Mouse (Mus musculus) E14TG2a.4 (cell line): ENCODE results near the gene Proser3.

Experiments used
- H3K27me3 ChIP-seq: 2 replicates; pipeline ENCODE4 v1.6.1; 2014; ENCODE audit warnings: low read length, control low read depth; ENCODE audit not compliant: insufficient read depth
- H3K36me3 ChIP-seq: 2 replicates; pipeline ENCODE4 v1.6.1; 2014; ENCODE audit warnings: low read length, control low read depth; ENCODE audit not compliant: insufficient read depth
- H3K4me1 ChIP-seq: replicated peaks from 2 replicates; pipeline ENCODE4 v1.6.1; 2014; ENCODE audit warnings: low read depth, low read length, control low read depth
- H3K4me3 ChIP-seq: replicated peaks from 2 replicates; pipeline ENCODE4 v1.5.1; 2014; ENCODE audit warnings: mild to moderate bottlenecking, low read length
- H3K9me3 ChIP-seq: 2 replicates; pipeline ENCODE4 v1.6.1; 2014; ENCODE audit warnings: low read length, control low read depth
- CTCF ChIP-seq: conservative IDR thresholded peaks from 2 replicates; pipeline ENCODE4 v1.5.1; 2014; ENCODE audit warnings: low read length
- NANOG ChIP-seq: IDR thresholded peaks from 2 replicates; pipeline ENCODE4 v1.6.1; 2014; ENCODE audit warnings: borderline replicate concordance, low read length, mixed read lengths
- POU5F1 ChIP-seq: IDR thresholded peaks from 2 replicates; pipeline ENCODE4 v1.6.1; 2014; ENCODE audit warnings: low read length, borderline replicate concordance

Proser3 gene

DNA sequence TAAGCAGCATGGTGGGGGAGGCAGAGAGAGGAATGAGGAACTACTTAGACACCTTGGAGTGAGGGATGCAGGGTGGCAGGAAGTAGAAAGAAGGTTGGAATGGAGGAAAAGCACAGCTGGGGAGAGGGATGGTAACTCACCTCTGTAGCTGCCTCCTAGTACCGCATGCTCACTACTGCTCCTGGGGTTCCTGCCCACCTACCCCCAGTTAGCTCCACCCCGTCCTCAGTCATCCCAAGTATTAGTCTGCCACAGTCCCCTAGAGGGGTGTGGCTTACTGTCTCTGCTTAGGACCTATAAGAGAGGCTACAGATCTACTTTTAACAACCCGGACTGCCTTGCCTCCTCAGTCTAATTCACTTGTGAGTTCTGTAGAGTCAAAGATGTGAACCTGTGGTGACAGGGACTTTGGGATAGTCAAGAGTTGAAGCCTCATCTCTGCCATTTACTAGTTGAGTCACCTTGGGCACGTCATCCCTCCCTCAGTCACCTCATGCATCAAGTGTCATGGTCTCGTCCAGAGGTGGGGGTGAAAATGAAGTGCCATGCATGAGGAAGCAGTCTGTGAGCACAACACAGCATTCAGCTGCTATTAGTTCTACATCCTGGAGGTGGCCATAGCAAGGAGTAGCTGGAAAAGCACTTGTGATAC, 40.8 kb upstream of the Proser3 start:
- no peak for TF ChIP-seq POU5F1
- no peak for TF ChIP-seq NANOG
- no peak for TF ChIP-seq CTCF
- no peaks in the 10 kb centered on the region for H3K9me3 ChIP-seq
- peaks cover 12% of the 10 kb centered on the region; the same call in 1 of the 2 replicates for H3K36me3 ChIP-seq

DNA sequence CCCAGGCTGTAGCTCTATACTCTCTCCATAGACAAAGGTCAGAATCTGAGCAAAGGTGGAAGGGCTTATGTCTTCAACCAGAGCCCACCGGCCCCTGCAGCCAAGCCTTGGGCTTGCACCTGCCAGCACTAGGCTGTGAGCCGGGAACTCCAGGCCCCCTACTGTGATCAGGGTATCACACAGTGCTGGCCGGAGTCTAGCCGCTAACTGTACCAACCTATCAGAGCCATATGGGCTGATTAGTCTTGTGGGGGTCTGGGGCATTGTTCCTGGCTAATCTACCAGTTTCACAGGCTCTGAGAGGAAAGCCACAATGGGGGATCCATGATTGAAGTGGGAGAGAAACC, 39.5 kb upstream of the Proser3 start:
- H3K4me1 ChIP-seq = peaks cover 77% of the 10 kb centered on the region
- no peak for TF ChIP-seq POU5F1
- no peak for TF ChIP-seq CTCF
- no peak for TF ChIP-seq NANOG
- H3K4me3 ChIP-seq = peak overlapping the region; percentile 97; the same call in 1 of the 2 replicates
- peaks cover 18% of the 10 kb centered on the region for H3K36me3 ChIP-seq
- H3K9me3 ChIP-seq = no peaks in the 10 kb centered on the region
- H3K27me3 ChIP-seq = no peaks in the 10 kb centered on the region

More for the DNA sequence above, 40.8 kb upstream of the Proser3 start:
- peaks cover 66% of the 10 kb centered on the region for H3K4me1 ChIP-seq
- H3K27me3 ChIP-seq = no peaks in the 10 kb centered on the region
- H3K4me3 ChIP-seq = peak overlapping the region; percentile 37; the same call in 1 of the 2 replicates

DNA sequence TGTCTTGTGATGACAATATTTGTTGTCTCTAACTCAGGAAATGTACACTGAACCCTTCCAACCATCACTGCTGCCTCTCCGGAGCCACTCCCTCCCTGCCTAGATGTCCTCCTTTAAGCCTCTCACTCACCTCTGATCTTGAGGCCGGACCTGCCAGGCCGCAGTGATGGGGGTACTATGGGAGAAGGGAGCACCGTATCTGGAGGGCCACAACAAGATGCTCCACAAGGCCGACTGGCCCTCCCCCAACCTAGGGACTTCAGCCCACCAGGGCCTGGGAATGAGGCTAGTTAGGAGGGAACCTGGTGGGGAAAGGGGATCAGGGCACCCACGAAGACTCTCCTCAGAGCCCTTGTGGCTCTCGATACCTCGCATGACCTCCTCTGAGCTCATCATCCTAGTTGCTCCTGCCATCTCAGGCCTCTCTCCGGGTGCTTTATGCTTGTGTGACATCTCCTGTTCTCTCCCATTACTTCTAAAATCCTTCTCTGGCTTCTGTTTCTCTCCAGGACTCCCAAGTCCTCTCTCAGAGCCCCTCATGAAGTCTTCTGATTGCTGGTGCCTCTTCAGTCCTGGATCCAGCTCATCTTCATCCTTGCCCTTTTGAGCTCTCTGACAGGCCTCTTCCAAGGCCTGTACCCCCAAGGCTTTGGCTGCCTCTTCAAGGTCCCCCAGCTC, 39.0 kb upstream of the Proser3 start:
- Histone ChIP-seq H3K36me3 (peaks cover 23% of the 10 kb centered on the region), H3K9me3 (no peaks in the 10 kb centered on the region), H3K4me3 (peak overlapping the region; percentile 97), H3K4me1 (peaks cover 82% of the 10 kb centered on the region), H3K27me3 (no peaks in the 10 kb centered on the region)
- TF ChIP-seq NANOG = no peak
- TF ChIP-seq POU5F1 = no peak
- no peak for TF ChIP-seq CTCF

DNA sequence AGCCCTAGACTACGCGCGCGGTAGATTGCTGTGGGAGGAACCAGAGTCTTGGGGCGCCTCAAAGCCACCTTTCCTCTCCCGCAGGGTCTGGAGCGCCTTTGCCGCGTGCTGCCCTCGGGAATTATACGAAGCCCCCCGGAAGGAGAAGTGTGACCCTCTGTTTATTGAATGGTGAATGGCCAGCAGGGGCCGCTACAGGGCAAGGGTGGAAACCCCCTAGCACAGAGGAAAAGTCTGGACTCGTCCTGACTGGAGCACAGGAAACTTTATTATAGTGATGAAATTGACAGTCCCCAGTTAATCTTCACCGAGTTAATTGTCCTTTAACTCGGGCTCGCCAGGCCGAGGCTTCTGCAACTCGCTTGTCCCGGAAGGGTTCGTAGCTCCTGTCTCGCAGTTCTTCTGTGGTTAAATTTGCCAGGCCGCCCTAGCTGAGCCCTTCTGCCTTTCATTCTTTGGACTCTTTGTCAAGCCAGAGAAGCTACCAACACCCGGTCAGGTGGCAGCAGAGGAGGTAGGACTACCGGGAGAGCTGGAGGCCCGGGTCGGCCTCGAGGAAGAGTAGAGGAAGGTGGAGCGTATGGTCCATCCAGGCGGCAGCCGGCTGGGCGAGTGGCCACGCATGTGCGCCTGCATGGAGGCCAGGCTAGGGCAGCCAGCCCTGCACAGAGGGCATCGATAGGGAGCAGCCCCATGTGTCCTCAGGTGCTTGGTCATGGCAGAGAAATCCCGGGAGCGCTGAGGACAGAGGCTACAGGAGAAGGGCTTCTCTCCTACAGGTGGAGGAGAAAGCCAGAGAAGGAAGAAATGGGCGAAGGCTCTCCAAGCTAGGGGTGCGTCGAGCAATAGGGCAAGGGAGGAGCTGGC, 37.6 kb upstream of the Proser3 start:
- Histone ChIP-seq H3K27me3 (no peaks in the 10 kb centered on the region), H3K4me1 (peaks cover 84% of the 10 kb centered on the region), H3K9me3 (no peaks in the 10 kb centered on the region), H3K36me3 (peaks cover 37% of the 10 kb centered on the region), H3K4me3 (peak overlapping the region; percentile 97)
- TF ChIP-seq POU5F1 (no peak), CTCF (peak; percentile 80)

DNA sequence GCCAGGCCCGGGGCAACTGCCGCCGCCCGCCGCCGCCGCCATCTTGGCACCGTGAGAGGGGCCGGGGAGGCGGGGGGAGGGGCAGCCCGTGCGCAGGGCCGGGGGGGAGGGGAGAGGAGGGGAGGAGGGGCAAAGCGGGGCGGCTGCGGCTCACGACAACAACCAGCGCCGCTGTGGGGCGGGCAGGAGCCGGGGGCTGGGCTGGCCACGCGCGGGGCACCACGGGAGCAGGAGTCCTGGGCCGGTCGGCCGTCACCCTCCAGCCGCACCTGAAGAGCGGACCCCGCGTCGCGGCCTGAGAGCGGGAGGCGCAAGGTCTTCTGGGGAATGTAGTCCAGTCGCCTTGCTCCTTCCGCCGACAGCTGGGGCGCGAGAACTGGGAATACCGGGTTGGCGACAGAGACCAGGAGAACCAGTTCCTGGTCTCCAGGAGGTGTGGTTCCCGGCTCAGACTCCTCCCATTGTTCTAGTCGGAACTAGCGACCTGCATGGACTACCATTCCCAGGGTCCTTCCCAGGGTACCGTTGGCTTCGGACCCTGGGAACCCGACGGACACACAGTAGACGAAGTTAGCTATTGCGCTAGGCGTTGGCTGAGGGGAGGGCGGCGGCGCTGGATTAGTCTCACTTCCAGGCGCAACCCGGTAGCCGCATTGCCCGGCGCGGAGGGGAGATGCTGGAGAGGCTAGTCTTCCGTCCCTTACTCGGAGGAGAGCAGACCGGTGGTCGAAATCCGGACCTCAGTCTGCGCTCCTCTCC, 36.8 kb upstream of the Proser3 start, which contains the start of gene Kmt2b:
Gene Kmt2b, minus strand, starts transcription at position 51 of the 759 bp plus-strand sequence.
- no peaks in the 10 kb centered on the region for H3K9me3 ChIP-seq
- H3K27me3 ChIP-seq = no peaks in the 10 kb centered on the region
- H3K36me3 ChIP-seq = peaks cover 45% of the 10 kb centered on the region
- peak within 1 kb of the TSS; percentile 97 for H3K4me3 ChIP-seq
- TF ChIP-seq CTCF (no peak), POU5F1 (no peak), NANOG (no peak)
- peaks cover 84% of the 10 kb centered on the region for H3K4me1 ChIP-seq

DNA sequence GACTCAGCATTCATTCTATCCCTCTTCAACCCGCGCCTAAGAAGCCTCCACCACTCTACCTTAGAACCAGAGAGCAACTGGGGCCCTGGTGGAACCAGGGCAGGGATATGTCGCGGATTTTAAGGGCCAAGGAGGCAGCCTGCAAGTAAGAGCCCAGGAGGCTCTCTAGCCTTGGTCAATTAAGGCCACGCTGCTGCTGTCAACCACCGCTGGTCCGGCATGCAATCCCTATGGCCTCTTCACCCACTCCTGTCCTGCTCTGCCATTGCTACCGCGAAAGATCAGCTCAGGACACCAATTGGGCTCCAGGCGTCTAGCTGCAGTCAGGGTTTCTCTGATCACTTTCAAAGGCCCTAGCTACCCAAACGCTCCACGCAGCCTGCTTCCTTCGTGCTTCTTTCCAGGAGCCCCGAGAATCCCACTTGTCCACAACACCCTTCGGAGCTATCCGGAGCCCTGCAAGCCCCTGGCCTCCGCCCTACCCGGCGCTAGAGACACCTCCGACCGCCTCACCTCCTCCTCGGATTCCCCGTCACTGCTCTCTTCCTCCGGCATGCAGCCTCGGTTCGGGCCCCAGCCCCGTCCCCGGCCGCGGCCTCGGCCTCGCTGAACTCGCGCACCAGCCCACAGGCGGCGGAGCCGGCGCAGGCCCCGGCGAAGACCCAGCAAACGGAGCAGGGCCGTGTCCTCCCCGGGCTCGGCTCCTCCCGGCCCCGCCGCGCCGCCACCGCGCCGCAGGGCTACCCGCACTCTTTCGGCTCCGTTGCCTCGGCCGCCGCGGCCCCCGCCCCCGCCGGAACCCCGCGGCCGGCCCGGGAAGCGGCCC, 36.0 kb upstream of the Proser3 start:
- H3K4me1 ChIP-seq = peaks cover 82% of the 10 kb centered on the region
- TF ChIP-seq CTCF = no peak
- TF ChIP-seq POU5F1 = no peak
- no peak for TF ChIP-seq NANOG
- peaks cover 53% of the 10 kb centered on the region for H3K36me3 ChIP-seq
- H3K4me3 ChIP-seq = peak overlapping the region; percentile 97
- no peaks in the 10 kb centered on the region for H3K9me3 ChIP-seq
- no peaks in the 10 kb centered on the region for H3K27me3 ChIP-seq

DNA sequence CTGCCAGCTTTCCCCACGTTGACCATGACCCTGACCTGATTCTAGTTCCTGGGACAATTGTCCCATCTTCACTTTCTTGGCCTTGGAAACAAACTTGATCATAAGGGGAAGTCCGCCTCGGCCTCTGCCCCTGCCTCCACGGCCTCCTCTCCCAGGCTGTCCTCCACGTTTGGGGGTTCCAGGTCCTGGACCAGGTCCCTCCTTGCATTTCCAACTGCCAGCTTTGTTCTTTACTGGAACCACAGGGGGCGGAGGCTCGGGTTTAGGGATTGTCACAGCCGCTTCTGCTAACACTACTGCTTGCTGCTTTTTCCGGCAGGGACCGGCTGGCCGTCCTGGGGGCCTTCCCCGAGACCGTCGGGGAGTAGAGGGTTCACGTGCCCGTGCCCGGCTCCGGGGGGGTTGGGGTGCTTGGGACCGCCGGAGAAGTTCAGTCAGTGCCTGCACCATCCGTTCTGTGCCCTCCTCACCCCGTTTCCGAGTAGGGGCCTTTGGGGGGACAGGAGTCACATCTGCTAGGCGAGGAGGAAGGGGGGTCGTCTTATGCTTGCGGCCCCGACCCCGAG, 34.4 kb upstream of the Proser3 start:
- Histone ChIP-seq H3K9me3 (no peaks in the 10 kb centered on the region), H3K4me3 (peak overlapping the region; percentile 97), H3K4me1 (peaks cover 74% of the 10 kb centered on the region), H3K27me3 (no peaks in the 10 kb centered on the region), H3K36me3 (peaks cover 68% of the 10 kb centered on the region)
- TF ChIP-seq POU5F1 = no peak
- no peak for TF ChIP-seq CTCF
- TF ChIP-seq NANOG = no peak
